Mouse (Mus musculus): Measurements from ENCODE around the gene Gsta3.

GRCm38 (mm10) chr1:21253303-21253650, 12.9 kb downstream of the Gsta3 start:
- TF ChIP-seq CTCF (IDR thresholded peaks at IDR 0.05; ENCODE audit: low read depth, low read length) (no peak), POLR2A (IDR thresholded peaks at IDR 0.05; ENCODE audit: borderline replicate concordance, low read depth, low read length) (no peak)
